Mouse (Mus musculus) liver, embryonic 13.5 days (tissue): Measurements from ENCODE around the gene Plxnd1. TPM values are rescaled to one million over a fixed set of nuclear protein-coding genes. Genes with fewer than 3 reads are reported as not detected.

ENCODE experiments used
- ATAC-seq: fragments of 200-750 bp; cut with Nextera tagmentation; 2 replicates; pipeline ENCODE4 v1.8.0; 2017; ENCODE audit warnings: low read depth, mild to moderate bottlenecking, moderate number of reproducible peaks, moderate library complexity
- DNase-seq: peaks from one replicate; pipeline ENCODE4 v3.0.0; 2022
- H3K27ac ChIP-seq: fragments of 300-500 bp; sonication (generic); 2 replicates; pipeline ENCODE4 v1.5.1; 2015; ENCODE audit warnings: moderate library complexity, mild to moderate bottlenecking, inconsistent platforms
- H3K27me3 ChIP-seq: fragments of 300-500 bp; sonication (generic); 2 replicates; pipeline ENCODE4 v1.6.1; 2015; ENCODE audit warnings: mild to moderate bottlenecking, inconsistent platforms
- H3K36me3 ChIP-seq: fragments of 300-500 bp; sonication (generic); 2 replicates; pipeline ENCODE4 v1.6.1; 2015; ENCODE audit warnings: mild to moderate bottlenecking, inconsistent platforms
- H3K4me1 ChIP-seq: fragments of 300-500 bp; sonication (generic); replicated peaks from 2 replicates; pipeline ENCODE4 v1.6.1; 2015; ENCODE audit warnings: inconsistent platforms
- H3K4me2 ChIP-seq: fragments of 300-500 bp; sonication (generic); 2 replicates; pipeline ENCODE4 v1.6.1; 2015; ENCODE audit warnings: inconsistent platforms, mild to moderate bottlenecking, moderate library complexity
- H3K4me3 ChIP-seq: fragments of 300-500 bp; sonication (generic); replicated peaks from 2 replicates; pipeline ENCODE4 v1.5.1; 2015; ENCODE audit warnings: mild to moderate bottlenecking, inconsistent platforms
- H3K9ac ChIP-seq: fragments of 300-500 bp; sonication (generic); 2 replicates; pipeline ENCODE4 v1.6.1; 2015; ENCODE audit warnings: mild to moderate bottlenecking, inconsistent platforms
- H3K9me3 ChIP-seq: fragments of 300-500 bp; sonication (generic); replicated peaks from 2 replicates; pipeline ENCODE4 v1.6.1; 2016; ENCODE audit warnings: inconsistent platforms
- WGBS: fragments of 180-500 bp; shearing (Covaris S2); methylation state at CpG from one replicate; pipeline ENCODE4 v1.1.7; 2015; ENCODE audit not compliant: insufficient replicate concordance; 5-methylcytosine and 5-hydroxymethylcytosine counted together
- polyA plus RNA-seq: library from polyadenylated mRNA; unstranded; fragments of >200 nt; fragmentation: Nextera tagmentation; extraction: Ambion mirVana; gene quantifications from 2 replicates; pipeline ENCODE4 v1.2.1, GENCODE M21; 2015

The Plxnd1 gene
- polyA plus RNA-seq, 1 experiment from 2014 or later: 6.8 TPM

DNA sequence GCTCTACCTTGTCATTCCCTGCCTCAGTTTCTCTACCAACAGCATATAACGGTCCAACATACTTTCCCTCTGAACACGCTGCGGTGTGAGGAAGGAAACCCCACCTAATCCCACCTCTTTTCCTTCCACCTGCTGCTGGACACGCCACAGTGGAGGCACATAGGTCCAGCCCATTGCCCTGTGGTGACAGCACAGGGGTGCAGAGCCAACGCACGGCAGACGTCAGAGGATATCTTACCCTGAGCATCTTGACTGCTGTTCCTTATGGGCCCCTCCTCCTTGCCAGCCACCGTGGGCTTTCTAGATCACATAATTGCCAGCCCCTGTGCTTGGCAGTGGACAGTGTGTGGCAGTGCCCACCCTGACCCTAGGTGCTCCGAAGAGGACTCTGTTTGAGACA is 4.3 kb downstream of the Plxnd1 start:
- peak overlapping the region; percentile 29; the same call in 1 of the 2 replicates for H3K4me2 ChIP-seq
- H3K4me1 ChIP-seq: peaks cover 58% of the 10 kb centered on the region
- ATAC-seq (no peak), DNase-seq (no peak)
- no peak overlapping the region for H3K27ac ChIP-seq
- H3K9me3 ChIP-seq: no peaks in the 10 kb centered on the region
- peaks cover 49% of the 10 kb centered on the region for H3K27me3 ChIP-seq
- 59% methylated on average over 9 of the region's 9 CpGs for WGBS
- no peaks in the 10 kb centered on the region for H3K36me3 ChIP-seq
- H3K9ac ChIP-seq: no peak overlapping the region
- H3K4me3 ChIP-seq: 0 out of 2 replicates have a peak overlapping the region, but pooled peaks have one; percentile 65

DNA sequence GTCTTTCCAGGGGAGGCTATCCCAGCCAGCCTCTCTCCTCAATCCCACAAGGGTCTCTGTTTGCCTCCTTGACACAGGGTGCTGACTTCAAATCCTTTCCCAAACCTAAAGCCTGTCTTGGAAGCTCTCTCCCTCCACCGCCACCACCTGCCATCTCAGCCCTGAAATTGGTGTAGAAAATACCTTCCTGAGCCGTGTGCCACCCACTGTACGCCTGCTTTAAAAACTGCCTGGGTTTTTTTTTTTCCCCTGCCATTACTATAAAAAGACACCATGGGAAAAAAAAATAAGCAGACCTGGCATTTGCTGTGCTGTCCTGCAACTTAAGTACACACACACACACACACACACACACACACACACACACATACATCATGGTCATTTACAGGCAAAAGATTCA is 4.7 kb downstream of the Plxnd1 start:
- WGBS: 72% methylated on average over 3 of the region's 3 CpGs
- H3K4me2 ChIP-seq: peak overlapping the region; percentile 19; the same call in 1 of the 2 replicates

DNA sequence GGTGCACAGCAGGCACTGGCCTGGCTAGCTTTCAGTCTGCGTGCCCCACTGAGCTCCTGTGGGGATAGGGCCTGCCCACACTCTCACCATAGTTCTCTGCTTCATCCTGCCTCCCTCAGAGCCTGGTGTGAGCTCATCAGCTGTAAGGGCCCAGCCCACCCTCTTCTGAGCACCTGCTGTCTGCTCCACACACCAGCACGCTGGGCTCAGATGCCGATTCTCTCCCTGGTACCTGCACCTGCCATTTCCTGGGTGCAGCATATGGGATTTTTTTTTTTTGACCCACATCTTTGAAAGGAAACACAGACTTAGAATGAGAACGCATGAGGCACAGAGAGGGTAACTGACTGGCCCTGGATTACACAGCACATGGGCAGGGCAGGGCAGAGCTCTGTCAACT is 5.2 kb downstream of the Plxnd1 start:
- WGBS: 64% methylated on average over 4 of the region's 4 CpGs
- H3K4me3 ChIP-seq: no peak overlapping the region
- no peak for ATAC-seq

More for the DNA sequence above, 4.7 kb downstream of the Plxnd1 start:
- no peak for DNase-seq
- Histone ChIP-seq H3K4me3 (no peak overlapping the region), H3K4me1 (peaks cover 57% of the 10 kb centered on the region), H3K27me3 (peaks cover 48% of the 10 kb centered on the region), H3K27ac (no peak overlapping the region), H3K9me3 (no peaks in the 10 kb centered on the region), H3K9ac (no peak overlapping the region), H3K36me3 (no peaks in the 10 kb centered on the region)
- ATAC-seq: no peak

DNA sequence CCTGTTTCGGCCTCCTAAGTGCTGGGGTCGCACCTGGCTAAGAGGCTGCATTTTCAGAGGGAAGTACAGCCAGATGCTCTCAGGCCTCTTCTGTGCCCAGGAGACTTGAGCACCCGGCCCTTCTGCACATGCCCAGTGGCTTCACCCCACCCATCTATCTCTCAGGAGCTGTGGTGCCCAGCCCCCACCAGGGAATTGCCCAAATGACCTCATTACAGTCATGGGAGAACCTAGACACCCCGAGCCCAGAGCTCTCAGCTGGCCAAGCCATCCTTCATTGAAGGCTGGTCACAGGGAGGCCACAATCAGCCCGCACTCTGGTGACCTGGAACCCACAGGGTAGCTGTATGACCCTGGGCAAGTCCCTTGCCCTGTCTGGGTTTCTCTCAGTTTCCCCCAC is 5.8 kb downstream of the Plxnd1 start:
- Histone ChIP-seq H3K27me3 (peaks cover 38% of the 10 kb centered on the region), H3K36me3 (no peaks in the 10 kb centered on the region), H3K27ac (no peak overlapping the region), H3K9ac (no peak overlapping the region), H3K4me3 (no peak overlapping the region), H3K4me2 (no peak overlapping the region), H3K9me3 (no peaks in the 10 kb centered on the region), H3K4me1 (peaks cover 46% of the 10 kb centered on the region)
- no peak for DNase-seq
- WGBS: 58% methylated on average over 5 of the region's 5 CpGs
- no peak for ATAC-seq

More for the DNA sequence above, 5.2 kb downstream of the Plxnd1 start:
- Histone ChIP-seq H3K4me2 (peak overlapping the region; percentile 19; the same call in 1 of the 2 replicates), H3K27ac (no peak overlapping the region), H3K27me3 (peaks cover 44% of the 10 kb centered on the region), H3K36me3 (no peaks in the 10 kb centered on the region), H3K4me1 (peaks cover 52% of the 10 kb centered on the region), H3K9ac (no peak overlapping the region), H3K9me3 (no peaks in the 10 kb centered on the region)
- no peak for DNase-seq

DNA sequence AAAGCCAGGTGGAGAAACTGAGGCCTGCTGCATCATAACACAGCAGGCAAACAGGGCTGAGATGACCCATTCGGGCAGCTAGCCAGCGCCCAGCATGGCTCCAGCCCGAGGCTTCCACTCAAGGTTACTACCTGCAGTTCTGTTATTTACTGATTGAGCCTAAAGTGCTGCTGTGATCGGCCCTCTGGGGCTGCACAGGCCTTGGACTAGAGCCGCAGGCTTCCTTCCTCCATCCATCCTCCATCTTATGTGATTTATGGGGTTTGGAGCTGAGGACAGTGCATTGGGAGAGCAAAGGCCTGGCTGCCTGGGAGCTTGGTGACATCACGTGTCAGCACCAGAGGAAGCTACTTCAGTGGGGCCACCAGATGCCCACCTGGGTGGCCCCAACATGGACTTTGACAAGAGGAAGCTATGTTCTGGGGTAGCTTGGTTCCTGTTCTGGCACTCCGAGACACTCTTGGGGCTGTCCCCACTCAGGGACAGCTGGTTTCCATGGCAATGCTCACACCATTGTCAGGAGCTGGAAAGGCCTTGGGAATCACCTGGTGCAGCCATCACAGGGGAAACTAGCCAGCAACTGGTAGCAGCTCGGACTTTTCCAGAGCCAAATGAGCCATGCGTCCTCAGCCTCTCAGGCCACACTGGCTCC is 7.6 kb downstream of the Plxnd1 start:
- Histone ChIP-seq H3K9ac (no peak overlapping the region), H3K4me2 (no peak overlapping the region), H3K9me3 (no peaks in the 10 kb centered on the region), H3K27ac (no peak overlapping the region), H3K27me3 (peaks cover 20% of the 10 kb centered on the region), H3K4me1 (peaks cover 36% of the 10 kb centered on the region), H3K4me3 (no peak overlapping the region), H3K36me3 (no peaks in the 10 kb centered on the region)
- no peak for ATAC-seq
- DNase-seq: no peak
- WGBS: 55% methylated on average over 9 of the region's 9 CpGs

DNA sequence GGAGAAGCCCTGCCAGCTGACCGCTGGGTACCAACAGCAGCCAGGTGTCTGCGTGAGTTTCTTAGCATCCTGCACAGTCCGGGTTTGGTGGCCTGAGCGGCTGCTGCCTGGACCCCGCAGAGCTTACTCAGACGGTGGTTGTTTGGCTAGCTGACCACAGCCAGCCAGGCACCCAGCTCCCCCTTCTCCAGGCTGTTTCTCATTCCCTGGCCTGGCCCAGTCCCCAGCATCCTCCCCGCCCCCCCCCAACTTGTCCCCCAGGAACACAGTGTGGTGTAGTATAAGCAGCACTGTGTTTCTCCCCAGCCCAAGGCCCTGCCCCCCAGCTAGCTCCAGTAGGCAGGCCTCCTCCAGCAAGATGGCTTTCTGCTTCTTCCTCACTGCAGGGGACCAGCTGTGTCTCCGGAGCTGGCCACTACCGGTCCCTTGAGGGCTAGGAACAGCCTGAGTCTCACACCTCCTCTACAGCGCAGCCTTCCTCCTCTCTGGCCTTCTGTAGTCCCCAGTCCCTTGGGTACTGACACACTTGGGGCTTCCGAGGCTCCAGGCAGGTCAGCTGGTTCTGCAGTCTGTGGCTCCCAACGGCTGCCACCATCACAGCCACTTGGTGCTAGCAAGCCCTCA is 8.2 kb downstream of the Plxnd1 start:
- Histone ChIP-seq H3K9me3 (no peaks in the 10 kb centered on the region), H3K27me3 (peaks cover 14% of the 10 kb centered on the region), H3K4me1 (peaks cover 32% of the 10 kb centered on the region), H3K9ac (no peak overlapping the region), H3K36me3 (no peaks in the 10 kb centered on the region), H3K4me3 (no peak overlapping the region), H3K27ac (no peak overlapping the region), H3K4me2 (no peak overlapping the region)
- DNase-seq (no peak), ATAC-seq (no peak)
- WGBS: 64% methylated on average over 12 of the region's 12 CpGs

DNA sequence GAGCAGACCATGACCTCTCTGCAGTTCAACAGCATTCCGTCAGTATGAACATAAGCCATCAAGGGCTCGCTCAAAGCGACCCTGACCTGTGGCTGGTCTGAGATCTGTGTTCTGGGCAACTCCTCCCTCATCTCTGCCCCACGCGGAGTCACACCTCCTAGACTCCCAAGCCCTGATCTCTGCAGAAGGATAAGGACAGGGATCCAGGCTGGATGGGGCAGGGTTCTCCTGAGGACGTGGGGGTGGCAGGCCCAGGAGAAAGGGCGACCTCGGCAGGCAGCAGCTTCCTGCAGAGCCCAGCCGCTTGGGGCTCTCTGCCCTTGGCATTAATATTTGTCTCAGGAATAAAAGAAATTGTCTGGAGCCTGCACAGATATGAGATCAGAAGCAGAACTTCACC is 9.2 kb downstream of the Plxnd1 start:
- no peak overlapping the region for H3K9ac ChIP-seq
- H3K27ac ChIP-seq: no peak overlapping the region
- no peak for ATAC-seq
- 69% methylated on average over 9 of the region's 9 CpGs for WGBS
- H3K27me3 ChIP-seq: peaks cover 4% of the 10 kb centered on the region
- no peak for DNase-seq
- no peaks in the 10 kb centered on the region for H3K9me3 ChIP-seq
- no peaks in the 10 kb centered on the region for H3K36me3 ChIP-seq
- H3K4me3 ChIP-seq: no peak overlapping the region
- peaks cover 27% of the 10 kb centered on the region for H3K4me1 ChIP-seq
- no peak overlapping the region for H3K4me2 ChIP-seq

DNA sequence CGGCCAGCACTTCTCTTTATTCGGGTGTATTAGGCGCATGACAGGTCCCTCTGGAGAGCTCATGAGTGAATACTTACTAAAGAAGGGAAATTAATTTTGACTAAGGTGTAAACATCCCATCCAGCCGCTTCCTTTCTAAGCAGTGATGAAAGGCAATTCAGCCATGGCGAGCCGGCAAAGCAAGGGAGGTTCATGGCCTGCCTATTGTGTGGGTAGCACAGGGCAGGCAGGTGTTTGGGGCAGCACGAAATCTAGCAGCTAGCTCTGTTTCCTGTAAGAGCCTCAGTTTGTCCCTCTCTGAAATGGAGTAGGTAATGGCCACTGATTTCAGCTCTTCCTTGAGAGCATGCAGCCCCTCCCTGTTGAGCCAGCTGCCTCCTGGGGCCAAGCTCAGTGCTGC is 10.2 kb downstream of the Plxnd1 start:
- 61% methylated on average over 7 of the region's 7 CpGs for WGBS
- H3K4me1 ChIP-seq: peaks cover 27% of the 10 kb centered on the region
- ATAC-seq (no peak), DNase-seq (no peak)
- H3K4me3 ChIP-seq: no peak overlapping the region
- no peak overlapping the region for H3K4me2 ChIP-seq
- no peaks in the 10 kb centered on the region for H3K36me3 ChIP-seq
- H3K27me3 ChIP-seq: no peaks in the 10 kb centered on the region
- H3K9me3 ChIP-seq: no peaks in the 10 kb centered on the region
- no peak overlapping the region for H3K9ac ChIP-seq
- no peak overlapping the region for H3K27ac ChIP-seq

DNA sequence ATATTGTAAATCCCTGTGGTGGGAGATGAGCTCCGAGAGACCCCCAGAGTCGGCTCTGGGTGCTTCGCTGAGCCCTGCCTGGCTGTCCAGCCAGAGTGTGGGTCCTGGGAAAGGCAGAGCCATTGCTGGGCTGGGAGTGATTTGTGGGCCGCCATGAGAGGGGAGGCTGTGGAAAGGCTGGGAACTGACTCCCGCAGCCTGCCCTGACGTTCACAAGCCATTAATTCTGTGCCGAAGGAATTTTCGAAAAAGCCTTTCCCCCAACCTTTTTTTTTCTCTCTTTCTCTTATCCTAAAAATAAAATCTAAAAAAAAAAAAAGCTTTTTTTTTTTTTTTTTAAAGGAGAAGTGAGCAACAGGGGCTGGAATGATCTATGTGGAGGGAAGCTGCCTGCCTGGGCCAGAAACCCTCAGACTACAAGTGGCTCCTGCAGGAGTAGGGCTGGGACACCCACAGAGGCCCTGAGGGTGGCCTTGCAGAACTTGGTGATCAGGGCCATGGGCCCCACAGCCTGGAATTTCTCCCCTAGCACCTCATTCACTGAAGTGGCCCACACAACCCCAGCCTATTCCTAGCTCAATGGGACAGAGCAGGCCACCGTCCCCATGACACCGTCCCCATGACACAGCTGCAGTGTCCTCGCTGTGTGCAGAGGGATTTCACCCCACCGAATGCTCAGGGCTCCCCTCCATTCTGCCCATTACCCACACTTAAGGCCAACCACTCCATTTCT is 11.3 kb downstream of the Plxnd1 start:
- DNase-seq (no peak), ATAC-seq (no peak)
- H3K9me3 ChIP-seq: no peaks in the 10 kb centered on the region
- no peaks in the 10 kb centered on the region for H3K27me3 ChIP-seq
- no peaks in the 10 kb centered on the region for H3K36me3 ChIP-seq
- H3K9ac ChIP-seq: no peak overlapping the region
- H3K4me1 ChIP-seq: peaks cover 34% of the 10 kb centered on the region
- WGBS: 76% methylated on average over 12 of the region's 12 CpGs
- H3K4me2 ChIP-seq: no peak overlapping the region
- no peak overlapping the region for H3K4me3 ChIP-seq
- H3K27ac ChIP-seq: no peak overlapping the region

DNA sequence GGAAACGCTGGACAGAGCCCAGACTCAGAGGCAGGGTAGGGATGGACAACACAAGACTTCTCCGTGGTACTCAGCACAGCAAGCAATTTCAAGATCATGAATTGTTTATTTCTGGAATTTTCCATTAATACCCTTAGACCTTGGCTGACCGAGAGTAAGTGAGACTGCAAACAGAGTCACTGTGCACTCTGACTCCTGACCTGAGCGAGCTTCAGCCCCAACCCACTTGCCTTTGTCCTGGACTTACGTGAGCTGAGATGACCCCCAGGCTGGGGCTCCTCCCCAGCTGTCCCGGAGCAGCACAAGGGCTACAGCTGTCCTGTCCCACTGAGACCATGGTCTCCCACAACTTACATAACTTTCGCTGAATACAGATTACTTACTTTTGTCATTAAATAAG is 11.9 kb downstream of the Plxnd1 start:
- H3K4me3 ChIP-seq: no peak overlapping the region
- H3K9ac ChIP-seq: no peak overlapping the region
- no peak overlapping the region for H3K27ac ChIP-seq
- peaks cover 35% of the 10 kb centered on the region for H3K4me1 ChIP-seq
- H3K36me3 ChIP-seq: no peaks in the 10 kb centered on the region
- 65% methylated on average over 7 of the region's 7 CpGs for WGBS
- H3K9me3 ChIP-seq: no peaks in the 10 kb centered on the region
- DNase-seq (no peak), ATAC-seq (no peak)
- H3K27me3 ChIP-seq: no peaks in the 10 kb centered on the region
- H3K4me2 ChIP-seq: no peak overlapping the region

DNA sequence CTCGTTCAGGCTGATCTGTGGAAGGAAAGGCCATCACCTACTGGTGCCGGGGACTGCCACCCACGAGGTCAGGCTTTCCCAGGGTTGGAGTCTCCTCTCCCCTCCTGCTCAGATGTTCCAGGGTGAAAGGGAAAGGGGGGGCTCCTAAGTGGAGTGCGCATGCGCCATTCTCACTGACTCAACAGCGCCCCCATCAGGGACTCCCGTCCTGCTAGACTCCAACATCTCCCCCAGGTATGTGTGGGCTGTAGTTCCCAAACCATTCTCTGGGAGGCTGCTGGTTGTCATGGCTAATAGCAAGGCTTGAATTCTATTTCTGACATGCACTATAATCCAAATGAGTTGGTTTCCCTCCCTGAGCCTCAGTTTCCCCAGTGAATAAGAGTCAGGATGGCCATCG is 16.2 kb downstream of the Plxnd1 start:
- WGBS: 67% methylated on average over 8 of the region's 8 CpGs
- Histone ChIP-seq H3K9ac (no peak overlapping the region), H3K27ac (no peak overlapping the region), H3K4me1 (peaks cover 16% of the 10 kb centered on the region; the same call in 1 of the 2 replicates), H3K9me3 (no peaks in the 10 kb centered on the region), H3K4me3 (no peak overlapping the region), H3K4me2 (no peak overlapping the region), H3K36me3 (no peaks in the 10 kb centered on the region), H3K27me3 (no peaks in the 10 kb centered on the region)
- ATAC-seq (no peak), DNase-seq (no peak)
